Mouse (Mus musculus) cerebellum, postnatal 10 days (tissue): ENCODE data around the gene Ttc22.

Source experiments
- DNase-seq, 2 experiments: peaks; one replicate each; pipeline ENCODE4 v3.0.0; 2021; ENCODE audit warnings: mixed read lengths in 2 of 2

Ttc22 gene

DNA sequence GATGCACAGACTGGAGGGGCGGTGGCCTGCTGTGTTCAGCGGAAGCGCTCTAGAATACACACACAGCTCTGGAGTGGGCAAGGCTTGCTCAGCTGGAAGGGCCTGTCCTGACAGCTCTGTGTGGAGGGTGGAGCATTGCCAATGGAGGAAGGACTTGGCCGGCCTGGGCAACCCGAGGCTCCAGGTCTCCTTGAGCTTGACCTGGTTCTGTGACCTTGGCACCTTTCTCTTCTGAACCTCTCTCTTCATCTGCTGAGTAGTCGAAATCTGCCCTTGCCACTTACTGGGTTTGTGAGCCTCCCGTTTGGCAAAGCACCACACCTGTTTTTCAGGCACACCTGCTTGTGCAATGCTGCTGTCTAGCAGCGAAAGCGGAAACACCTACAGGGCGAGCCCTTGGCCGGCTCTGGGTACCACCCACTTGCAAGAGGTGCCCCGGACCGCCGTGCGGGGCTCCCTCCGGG, at the start of gene Ttc22:
Ttc22 (plus strand) TSS at position 403 of the 464 bp plus-strand sequence.
- peak; percentile 74 to 80 for DNase-seq

DNA sequence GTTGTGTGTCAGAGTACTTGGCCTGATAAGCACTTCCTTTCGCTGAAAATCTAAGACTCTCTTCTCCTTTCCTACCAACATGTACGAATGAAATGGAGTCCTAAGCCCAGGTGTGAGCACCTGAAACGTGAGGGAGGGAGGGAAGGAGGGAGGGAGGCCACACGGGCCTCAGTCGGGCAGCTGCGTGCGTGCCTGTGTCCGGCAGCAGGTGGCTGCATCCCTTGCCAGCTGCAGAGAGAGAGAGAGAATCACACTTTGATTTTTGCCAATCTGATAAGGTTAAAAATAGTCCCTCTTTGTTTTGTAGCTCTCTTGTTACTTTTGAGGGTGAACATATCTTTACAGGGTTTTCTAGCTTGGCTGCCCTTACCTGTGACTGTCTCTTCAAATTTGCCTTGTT, 47.2 kb upstream of the Ttc22 start:
- no peak for DNase-seq

DNA sequence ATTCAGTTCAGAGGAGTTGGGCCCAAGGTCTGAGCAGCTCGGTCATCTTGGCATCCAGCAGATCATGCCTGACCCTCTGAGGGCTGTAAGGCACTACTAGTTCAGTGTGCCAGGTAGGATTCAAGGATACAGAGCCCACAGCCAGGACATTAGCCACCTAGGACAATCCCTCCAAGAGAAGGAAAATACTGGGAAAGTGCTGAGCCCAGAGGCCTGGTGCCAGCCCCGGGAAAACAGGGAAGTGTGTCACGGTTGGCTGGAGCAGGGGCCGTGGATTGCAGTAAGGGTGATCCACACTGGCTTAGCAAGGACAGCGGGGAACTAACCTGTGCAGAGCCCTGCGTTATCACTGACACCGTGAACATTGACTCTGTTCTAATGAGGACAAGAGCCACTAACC, 44.7 kb upstream of the Ttc22 start:
- no peak for DNase-seq

DNA sequence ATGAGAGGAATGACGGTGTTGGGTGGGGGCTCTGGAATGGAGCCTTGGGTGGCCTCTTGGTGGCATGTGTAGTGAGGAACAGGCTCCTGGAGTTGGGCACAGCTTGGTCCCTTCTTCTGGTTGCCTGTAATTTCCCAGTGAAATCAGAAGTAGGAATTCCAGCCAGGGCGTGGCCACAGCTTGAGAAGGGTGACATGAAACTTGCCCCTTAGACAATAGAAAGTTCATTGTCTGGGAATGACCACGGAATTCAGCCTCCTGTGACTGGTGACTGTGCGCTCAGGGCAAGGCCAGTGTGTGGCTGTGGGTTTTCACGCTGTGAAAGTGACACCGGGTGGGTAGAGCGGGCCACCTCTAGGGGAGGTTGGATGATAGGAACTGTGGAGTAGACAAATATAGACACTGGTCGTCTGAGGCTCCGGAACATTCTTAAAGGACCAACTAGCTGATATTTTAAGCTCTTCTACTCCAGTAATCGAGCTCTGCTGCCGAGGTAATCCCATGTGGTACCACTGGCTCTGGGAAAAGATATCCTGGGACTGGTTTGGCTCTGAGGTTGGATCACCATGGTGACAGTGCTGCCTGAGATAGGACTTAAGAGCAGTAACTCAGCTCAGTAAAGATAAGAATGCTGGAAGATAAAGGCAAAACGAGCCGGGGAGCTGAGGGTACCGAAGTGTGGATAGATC, 40.9 kb upstream of the Ttc22 start:
- no peak for DNase-seq

GRCm38 (mm10) chr4:106581865-106582204, 40.4 kb upstream of the Ttc22 start:
- DNase-seq = no peak

DNA sequence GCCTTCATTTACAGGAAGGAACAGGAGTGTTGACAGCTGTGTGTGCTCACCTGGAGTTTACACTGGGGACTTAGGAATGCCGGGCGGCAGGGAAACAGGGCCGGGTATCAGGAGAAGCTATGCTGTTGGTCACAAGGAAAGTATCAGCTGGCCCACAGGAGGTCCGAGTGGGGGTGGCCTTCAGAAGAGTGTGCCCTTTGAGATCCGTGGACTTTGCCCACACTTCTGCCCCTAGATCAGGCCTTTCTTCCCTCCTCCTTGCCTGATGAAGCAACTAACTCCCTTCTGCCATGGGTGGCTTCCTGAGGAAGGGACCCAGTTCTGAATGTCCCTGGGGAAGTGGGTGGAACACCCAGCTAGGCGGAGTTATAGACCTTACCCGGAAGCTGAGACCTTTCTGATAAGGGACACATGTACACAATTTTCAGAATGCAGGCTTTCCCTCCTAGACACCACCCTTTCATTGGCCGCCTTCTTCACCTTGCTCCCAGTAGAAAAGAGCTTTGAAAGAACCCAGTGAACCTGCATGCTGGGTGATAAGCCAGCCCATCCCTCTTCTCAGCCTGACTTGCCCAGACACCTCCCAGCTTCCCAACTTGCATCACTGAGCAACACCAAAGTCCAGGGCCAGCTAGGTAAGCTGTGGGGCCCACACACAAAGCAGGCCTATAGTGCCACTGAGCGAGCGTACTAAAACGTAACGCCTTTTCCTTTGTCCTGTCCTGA, 39.6 kb upstream of the Ttc22 start:
- no peak for DNase-seq

DNA sequence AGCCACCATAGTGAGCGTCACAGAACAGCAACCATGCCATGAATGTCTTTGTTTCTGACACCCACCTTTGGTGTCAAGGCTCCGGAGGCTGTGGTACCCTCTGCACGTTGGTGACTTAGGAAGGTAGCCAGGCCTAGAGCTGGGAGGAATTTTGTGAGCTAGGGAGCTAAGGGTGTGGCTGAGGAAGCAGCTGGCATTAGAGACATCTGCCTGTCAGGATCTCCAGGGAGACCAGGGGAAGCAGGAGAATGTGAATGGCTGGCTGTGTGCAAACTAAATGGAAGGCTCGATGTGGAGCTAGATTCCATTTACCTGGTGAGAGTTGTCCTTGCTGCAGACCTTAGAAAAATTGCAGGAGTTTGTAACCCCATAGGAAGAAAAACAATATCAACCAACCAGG, 37.6 kb upstream of the Ttc22 start:
- DNase-seq = no peak

DNA sequence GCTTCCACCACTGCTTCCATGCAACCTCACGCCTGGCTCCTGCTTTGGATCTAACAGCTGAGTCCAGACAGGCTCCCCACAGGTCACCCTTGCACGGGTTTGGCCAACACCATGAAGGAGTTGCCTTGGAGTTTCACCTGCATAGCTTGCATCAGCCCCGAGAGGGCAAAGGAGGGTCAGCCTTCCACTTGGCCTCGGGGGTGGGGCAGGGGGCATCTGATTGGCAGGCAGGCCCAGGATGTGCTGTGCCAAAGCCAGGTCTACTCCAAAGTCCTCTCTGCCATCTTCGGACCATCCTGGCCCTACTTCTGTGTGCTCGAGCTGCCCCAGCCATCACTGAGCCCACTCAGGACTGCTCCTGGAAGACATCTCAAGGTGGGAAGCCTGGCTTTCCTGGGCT, 35.2 kb upstream of the Ttc22 start:
- no peak for DNase-seq

- DNase-seq = no peak
Measured at GRCm38 (mm10) chr4:106590142-106590541, 32.1 kb upstream of the Ttc22 start.

GRCm38 (mm10) chr4:106590871-106591270, 31.4 kb upstream of the Ttc22 start:
- DNase-seq = no peak

DNA sequence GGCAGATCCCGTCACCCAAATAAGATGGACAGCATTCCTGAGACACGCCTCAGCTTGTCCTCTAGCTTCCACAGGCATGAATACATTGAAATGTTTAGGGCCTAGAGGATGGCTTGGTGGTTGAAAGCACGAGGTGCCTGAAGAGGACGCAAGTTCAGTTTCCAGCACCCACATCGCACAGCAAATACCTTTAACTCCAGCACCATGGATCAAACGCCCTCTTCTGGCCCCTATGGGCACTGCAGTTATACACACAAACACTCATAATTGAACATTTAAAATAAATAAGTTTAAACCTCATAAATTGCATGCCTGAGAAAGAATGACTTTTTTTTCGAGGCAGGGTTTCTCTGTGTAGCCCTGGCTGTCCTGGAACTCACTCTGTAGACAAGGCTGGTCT, 28.6 kb upstream of the Ttc22 start:
- DNase-seq = no peak

GRCm38 (mm10) chr4:106596200-106596599, 26.0 kb upstream of the Ttc22 start:
- no peak for DNase-seq

DNA sequence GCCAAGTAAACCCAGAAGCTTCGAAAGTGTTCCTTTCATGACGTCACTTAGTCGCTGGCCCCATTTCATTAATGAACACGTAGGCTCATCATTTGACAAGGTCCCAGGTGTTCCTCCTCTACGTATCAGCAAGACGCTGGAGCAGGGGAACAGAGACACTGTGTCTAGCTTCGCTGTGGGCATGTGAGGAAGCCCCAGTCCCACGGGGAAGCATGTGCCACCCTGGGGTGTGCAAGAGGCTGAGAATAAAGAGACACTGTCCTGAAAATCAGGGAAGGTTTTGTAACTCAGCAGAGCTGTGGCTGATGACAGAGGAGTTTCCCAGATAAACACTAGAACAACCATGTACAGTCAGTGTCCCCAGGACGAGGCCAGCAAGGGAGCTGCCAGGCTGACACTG, 25.2 kb upstream of the Ttc22 start:
- no peak for DNase-seq

- no peak for DNase-seq
Measured at GRCm38 (mm10) chr4:106597741-106598140, 24.5 kb upstream of the Ttc22 start.

DNA sequence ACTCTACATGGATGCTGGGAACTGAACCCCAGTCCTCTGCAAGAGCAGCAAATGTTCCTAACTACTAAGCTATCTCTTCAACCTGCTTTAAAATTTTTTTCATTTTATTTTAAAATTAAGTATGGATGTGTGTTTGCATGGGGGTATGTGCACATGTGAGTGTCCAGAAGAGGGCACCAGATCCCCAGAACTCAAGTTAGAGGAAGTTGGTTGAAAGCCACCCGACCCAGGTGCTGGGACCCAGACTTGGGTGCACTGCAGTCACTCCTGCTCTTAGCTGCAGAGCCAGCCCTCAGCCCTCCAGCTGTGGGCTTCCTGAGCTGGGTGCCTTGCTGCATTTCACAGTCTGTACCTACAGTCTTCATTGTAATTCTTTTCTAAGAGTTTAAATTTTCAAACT, 22.8 kb upstream of the Ttc22 start:
- DNase-seq = no peak

GRCm38 (mm10) chr4:106600770-106601169, 21.5 kb upstream of the Ttc22 start:
- no peak for DNase-seq

DNA sequence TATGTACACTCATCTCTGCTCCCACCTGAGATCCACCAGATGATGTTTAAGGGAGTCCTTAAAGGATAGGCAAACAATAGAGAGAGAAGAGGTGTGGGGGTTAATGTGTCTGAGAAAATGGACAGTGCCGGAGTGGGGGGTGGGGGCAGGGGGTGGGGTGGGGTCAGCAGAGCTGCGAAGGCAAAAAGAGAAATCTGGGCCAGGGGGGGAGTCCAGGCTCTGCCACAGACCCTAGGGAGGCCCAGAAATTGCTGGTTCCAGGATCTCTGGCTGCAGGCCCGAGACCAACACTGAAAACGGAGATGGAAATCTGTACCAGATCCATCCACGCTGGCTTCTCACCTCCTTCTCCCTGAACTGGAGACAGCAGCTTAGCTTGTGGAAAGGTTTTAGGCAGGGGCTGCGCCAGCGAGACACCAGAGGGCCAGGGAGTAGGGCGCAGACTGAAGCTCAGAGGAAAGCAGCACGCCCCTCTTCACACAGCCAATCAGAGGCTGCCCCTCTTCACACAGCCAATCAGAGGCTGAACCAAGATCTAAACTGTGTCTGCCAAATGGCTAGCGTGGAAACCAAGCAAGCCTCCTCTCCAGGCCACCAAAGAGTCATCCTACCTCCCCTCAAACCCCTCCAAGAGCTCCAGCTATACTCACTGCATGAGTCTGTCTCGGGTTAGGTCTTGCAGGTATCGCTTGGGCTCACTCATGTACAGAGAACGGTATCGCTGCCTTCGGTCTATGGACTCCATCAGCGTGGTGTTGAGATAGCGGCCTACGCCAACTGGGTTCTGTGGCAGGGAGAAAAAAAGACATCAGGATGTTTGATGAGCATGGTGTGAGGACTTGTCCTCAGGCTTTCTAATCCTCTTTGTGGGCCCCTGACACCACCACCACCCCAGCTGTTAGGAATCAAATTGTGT, 15.3 kb upstream of the Ttc22 start:
- peak; percentile 47 to 61 for DNase-seq

- no peak for DNase-seq
Measured at GRCm38 (mm10) chr4:106607905-106608304, 14.3 kb upstream of the Ttc22 start.

- DNase-seq = no peak
Measured at GRCm38 (mm10) chr4:106613105-106613504, 9.1 kb upstream of the Ttc22 start.

- DNase-seq = peak in 1 of 2 experiments; percentile 9
Measured at GRCm38 (mm10) chr4:106613560-106613959, 8.7 kb upstream of the Ttc22 start.

DNA sequence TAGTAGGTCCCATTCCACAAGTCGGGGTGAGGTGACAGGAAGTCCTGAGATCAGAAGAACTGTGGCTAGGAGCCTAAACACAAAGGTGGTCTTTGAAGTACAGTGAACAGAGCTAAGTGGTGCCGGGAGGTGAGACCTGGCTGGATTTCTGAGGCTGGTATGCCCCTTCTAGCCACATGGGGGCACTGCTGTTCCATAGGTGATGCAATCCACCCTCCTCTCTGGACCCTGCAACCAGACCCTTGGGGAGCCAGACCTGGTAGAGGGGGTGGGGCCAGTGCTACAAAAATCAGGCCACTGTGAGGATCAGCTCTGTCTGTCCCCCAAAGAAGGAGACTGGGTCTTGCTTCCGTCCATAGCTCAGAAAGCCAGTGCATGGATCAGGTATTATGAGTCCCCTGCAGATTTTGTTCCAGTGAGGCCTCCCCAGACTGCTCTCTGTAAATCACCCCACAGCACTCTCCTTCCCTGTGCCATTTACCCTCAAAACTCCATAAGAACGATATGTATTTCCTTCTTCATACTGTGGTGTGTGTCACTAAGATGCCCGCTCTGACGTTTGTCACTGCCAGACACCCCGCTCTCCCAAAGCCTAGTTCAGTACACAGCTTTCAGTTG, 7.9 kb upstream of the Ttc22 start:
- peak; percentile 93 to 95 for DNase-seq

GRCm38 (mm10) chr4:106614881-106615280, 7.4 kb upstream of the Ttc22 start:
- DNase-seq = no peak

GRCm38 (mm10) chr4:106615637-106616036, 6.6 kb upstream of the Ttc22 start:
- no peak for DNase-seq
